Mouse (Mus musculus) megakaryocyte, embryonic 14.5 days (primary cell): ENCODE measurements around the gene Mrpl9.

Experiments
- FLI1 ChIP-seq: IDR thresholded peaks from 2 replicates; pipeline ENCODE4 v1.6.1; 2012; ENCODE audit warnings: low read length, inconsistent platforms, mixed read lengths
- GATA1 ChIP-seq: IDR thresholded peaks from 3 replicates; pipeline ENCODE4 v1.6.1; 2012; ENCODE audit warnings: mixed read lengths, low read length, inconsistent platforms, borderline replicate concordance

- TF ChIP-seq GATA1 (no peak), FLI1 (no peak)
Observed at GRCm38 (mm10) chr3:94402451-94402850, 40.7 kb upstream of the Mrpl9 start.
